Mouse (Mus musculus): ENCODE results near the gene Scd1. TPM values are rescaled to one million over a fixed set of nuclear protein-coding genes. Genes with fewer than 3 reads are reported as not detected.

Gene Scd1
- polyA plus RNA-seq, 2 experiments = 6.8 to 19.5 TPM

- DNase-seq (ENCODE audit: low spot score) (no peak), ATAC-seq (ENCODE audit: low FRiP score, low read depth) (no peak)
- Histone ChIP-seq H3K9ac (ENCODE audit: low read depth, low read length, severe bottlenecking) (no peak overlapping the region), H3K4me1 (ENCODE audit: control insufficient read depth, insufficient read depth, low read length) (peaks cover 21% of the 10 kb centered on the region), H3K4me3 (replicated peaks; ENCODE audit: low read length) (no peak overlapping the region), H3K27me3 (ENCODE audit: control insufficient read depth, insufficient read depth, low read length) (no peaks in the 10 kb centered on the region), H3K36me3 (ENCODE audit: control insufficient read depth, insufficient read depth, low read length) (no peaks in the 10 kb centered on the region), H3K9me3 (ENCODE audit: control insufficient read depth, low read length) (no peaks in the 10 kb centered on the region), H3K27ac (replicated peaks; ENCODE audit: low read depth, low read length) (peak overlapping the region; percentile 79; the same call in 1 of the 2 replicates), H3K4me2 (replicated peaks; ENCODE audit: low read depth, low read length, severe bottlenecking) (no peak overlapping the region)
- TF ChIP-seq POLR2A (IDR thresholded peaks at IDR 0.05; ENCODE audit: borderline replicate concordance, extremely low read depth, insufficient read depth, insufficient read length) = no peak
- 79% methylated on average over 4 of the region's 4 CpGs for WGBS
Observed at GRCm38 (mm10) chr19:44387089-44387671, 20.5 kb downstream of the Scd1 start.

GRCm38 (mm10) chr19:44385887-44386498 is 21.7 kb downstream of the Scd1 start:
- no peak overlapping the region for H3K9ac ChIP-seq (ENCODE audit: low read depth, low read length, severe bottlenecking)
- no peaks in the 10 kb centered on the region for H3K9me3 ChIP-seq (ENCODE audit: control insufficient read depth, low read length)
- no peak for TF ChIP-seq POLR2A (IDR thresholded peaks at IDR 0.05; ENCODE audit: borderline replicate concordance, extremely low read depth, insufficient read depth, insufficient read length)
- H3K4me3 ChIP-seq (replicated peaks; ENCODE audit: low read length) = no peak overlapping the region
- H3K4me1 ChIP-seq (ENCODE audit: control insufficient read depth, insufficient read depth, low read length) = peaks cover 21% of the 10 kb centered on the region
- no peaks in the 10 kb centered on the region for H3K27me3 ChIP-seq (ENCODE audit: control insufficient read depth, insufficient read depth, low read length)
- WGBS = 89% methylated on average over 6 of the region's 6 CpGs
- no peak overlapping the region for H3K4me2 ChIP-seq (replicated peaks; ENCODE audit: low read depth, low read length, severe bottlenecking)
- no peak for DNase-seq (ENCODE audit: low spot score)
- ATAC-seq (ENCODE audit: low FRiP score, low read depth) = no peak
- no peaks in the 10 kb centered on the region for H3K36me3 ChIP-seq (ENCODE audit: control insufficient read depth, insufficient read depth, low read length)
- H3K27ac ChIP-seq (replicated peaks; ENCODE audit: low read depth, low read length) = no peak overlapping the region

- H3K4me2 ChIP-seq (replicated peaks; ENCODE audit: low read depth, low read length, severe bottlenecking) = no peak overlapping the region
- no peak for ATAC-seq (ENCODE audit: low FRiP score, low read depth)
- H3K36me3 ChIP-seq (ENCODE audit: control insufficient read depth, insufficient read depth, low read length) = no peaks in the 10 kb centered on the region
- H3K27ac ChIP-seq (replicated peaks; ENCODE audit: low read depth, low read length) = no peak overlapping the region
- H3K9ac ChIP-seq (ENCODE audit: low read depth, low read length, severe bottlenecking) = no peak overlapping the region
- TF ChIP-seq POLR2A (IDR thresholded peaks at IDR 0.05; ENCODE audit: borderline replicate concordance, extremely low read depth, insufficient read depth, insufficient read length) = no peak
- H3K9me3 ChIP-seq (ENCODE audit: control insufficient read depth, low read length) = no peaks in the 10 kb centered on the region
- no peaks in the 10 kb centered on the region for H3K27me3 ChIP-seq (ENCODE audit: control insufficient read depth, insufficient read depth, low read length)
- no peak for DNase-seq (ENCODE audit: low spot score)
- WGBS = 87% methylated on average over 12 of the region's 12 CpGs
- H3K4me3 ChIP-seq (replicated peaks; ENCODE audit: low read length) = no peak overlapping the region
- peaks cover 7% of the 10 kb centered on the region; the same call in 1 of the 2 replicates for H3K4me1 ChIP-seq (ENCODE audit: control insufficient read depth, insufficient read depth, low read length)
Observed at GRCm38 (mm10) chr19:44382682-44383321, 24.9 kb downstream of the Scd1 start.

GRCm38 (mm10) chr19:44380065-44380464 is 27.6 kb downstream of the Scd1 start:
- Histone ChIP-seq H3K4me3 (replicated peaks; ENCODE audit: low read length) (no peak overlapping the region), H3K9me3 (ENCODE audit: control insufficient read depth, low read length) (no peaks in the 10 kb centered on the region), H3K27ac (replicated peaks; ENCODE audit: low read depth, low read length) (no peak overlapping the region), H3K4me2 (replicated peaks; ENCODE audit: low read depth, low read length, severe bottlenecking) (no peak overlapping the region), H3K9ac (ENCODE audit: low read depth, low read length, severe bottlenecking) (no peak overlapping the region), H3K4me1 (ENCODE audit: control insufficient read depth, insufficient read depth, low read length) (no peaks in the 10 kb centered on the region), H3K27me3 (ENCODE audit: control insufficient read depth, insufficient read depth, low read length) (no peaks in the 10 kb centered on the region), H3K36me3 (ENCODE audit: control insufficient read depth, insufficient read depth, low read length) (no peaks in the 10 kb centered on the region)
- 90% methylated on average over 4 of the region's 4 CpGs for WGBS
- DNase-seq (ENCODE audit: low spot score) = no peak
- no peak for ATAC-seq (ENCODE audit: low FRiP score, low read depth)
- TF ChIP-seq POLR2A (IDR thresholded peaks at IDR 0.05; ENCODE audit: borderline replicate concordance, extremely low read depth, insufficient read depth, insufficient read length) = no peak

GRCm38 (mm10) chr19:44379090-44379489 is 28.6 kb downstream of the Scd1 start:
- Histone ChIP-seq H3K36me3 (ENCODE audit: control insufficient read depth, insufficient read depth, low read length) (no peaks in the 10 kb centered on the region), H3K4me1 (ENCODE audit: control insufficient read depth, insufficient read depth, low read length) (no peaks in the 10 kb centered on the region), H3K4me3 (replicated peaks; ENCODE audit: low read length) (no peak overlapping the region), H3K9ac (ENCODE audit: low read depth, low read length, severe bottlenecking) (no peak overlapping the region), H3K27me3 (ENCODE audit: control insufficient read depth, insufficient read depth, low read length) (no peaks in the 10 kb centered on the region), H3K4me2 (replicated peaks; ENCODE audit: low read depth, low read length, severe bottlenecking) (no peak overlapping the region), H3K27ac (replicated peaks; ENCODE audit: low read depth, low read length) (no peak overlapping the region), H3K9me3 (ENCODE audit: control insufficient read depth, low read length) (no peaks in the 10 kb centered on the region)
- ATAC-seq (ENCODE audit: low FRiP score, low read depth) (no peak), DNase-seq (ENCODE audit: low spot score) (no peak)
- TF ChIP-seq POLR2A (IDR thresholded peaks at IDR 0.05; ENCODE audit: borderline replicate concordance, extremely low read depth, insufficient read depth, insufficient read length) = no peak

All from limb, embryonic 14.5 days (tissue).